Mouse (Mus musculus) neural tube, embryonic 14.5 days (tissue): ENCODE measurements around the gene Cpa4. TPM values are rescaled to one million over a fixed set of nuclear protein-coding genes. Genes with fewer than 3 reads are reported as not detected.

ENCODE experiments used
- ATAC-seq: fragments of 200-750 bp; cut with Nextera tagmentation; 2 replicates; pipeline ENCODE4 v1.8.0; 2017; ENCODE audit warnings: low read depth, mild to moderate bottlenecking, moderate TSS enrichment, moderate library complexity
- H3K27ac ChIP-seq: fragments of 300-500 bp; sonication (generic); 2 replicates; pipeline ENCODE4 v1.5.1; 2014; ENCODE audit warnings: low read depth, mild to moderate bottlenecking, control low read depth, low read length, moderate library complexity, mixed read lengths
- H3K27me3 ChIP-seq: fragments of 300-500 bp; sonication (generic); 2 replicates; pipeline ENCODE4 v1.6.1; 2014; ENCODE audit warnings: low read length; ENCODE audit not compliant: control insufficient read depth, insufficient read depth
- H3K36me3 ChIP-seq: fragments of 300-500 bp; sonication (generic); 2 replicates; pipeline ENCODE4 v1.6.1; 2014; ENCODE audit warnings: low read length, mixed read lengths; ENCODE audit not compliant: control insufficient read depth, insufficient read depth
- H3K4me1 ChIP-seq: fragments of 300-500 bp; sonication (generic); 2 replicates; pipeline ENCODE4 v1.6.1; 2014; ENCODE audit warnings: low read length; ENCODE audit not compliant: control insufficient read depth, insufficient read depth
- H3K4me2 ChIP-seq: fragments of 300-500 bp; sonication (generic); 2 replicates; pipeline ENCODE4 v1.6.1; 2014; ENCODE audit warnings: mild to moderate bottlenecking, low read depth, low read length, control low read depth
- H3K4me3 ChIP-seq: fragments of 300-500 bp; sonication (generic); 2 replicates; pipeline ENCODE4 v1.5.1; 2014; ENCODE audit warnings: low read depth, low read length, control low read depth, mixed read lengths
- H3K9ac ChIP-seq: fragments of 300-500 bp; sonication (generic); replicated peaks from 2 replicates; pipeline ENCODE4 v1.6.1; 2014; ENCODE audit warnings: low read depth, mild to moderate bottlenecking, control low read depth, low read length, mixed read lengths
- H3K9me3 ChIP-seq: fragments of 300-500 bp; sonication (generic); 2 replicates; pipeline ENCODE4 v1.6.1; 2016; ENCODE audit warnings: low read length; ENCODE audit not compliant: control insufficient read depth
- WGBS: fragments of 180-500 bp; shearing (Covaris S2); extraction: QIAGEN DNeasy Blood & Tissue Kit; methylation state at CpG from one replicate; pipeline ENCODE4 v1.1.7; 2014; 5-methylcytosine and 5-hydroxymethylcytosine counted together
- polyA plus RNA-seq: library from polyadenylated mRNA; unstranded; fragments of >200 nt; fragmentation: Nextera tagmentation; extraction: Ambion mirVana; gene quantifications from 2 replicates; pipeline ENCODE4 v1.2.1, GENCODE M21; 2014

Cpa4 gene
- polyA plus RNA-seq, 1 experiment from 2014 or later: 0.90 TPM

DNA sequence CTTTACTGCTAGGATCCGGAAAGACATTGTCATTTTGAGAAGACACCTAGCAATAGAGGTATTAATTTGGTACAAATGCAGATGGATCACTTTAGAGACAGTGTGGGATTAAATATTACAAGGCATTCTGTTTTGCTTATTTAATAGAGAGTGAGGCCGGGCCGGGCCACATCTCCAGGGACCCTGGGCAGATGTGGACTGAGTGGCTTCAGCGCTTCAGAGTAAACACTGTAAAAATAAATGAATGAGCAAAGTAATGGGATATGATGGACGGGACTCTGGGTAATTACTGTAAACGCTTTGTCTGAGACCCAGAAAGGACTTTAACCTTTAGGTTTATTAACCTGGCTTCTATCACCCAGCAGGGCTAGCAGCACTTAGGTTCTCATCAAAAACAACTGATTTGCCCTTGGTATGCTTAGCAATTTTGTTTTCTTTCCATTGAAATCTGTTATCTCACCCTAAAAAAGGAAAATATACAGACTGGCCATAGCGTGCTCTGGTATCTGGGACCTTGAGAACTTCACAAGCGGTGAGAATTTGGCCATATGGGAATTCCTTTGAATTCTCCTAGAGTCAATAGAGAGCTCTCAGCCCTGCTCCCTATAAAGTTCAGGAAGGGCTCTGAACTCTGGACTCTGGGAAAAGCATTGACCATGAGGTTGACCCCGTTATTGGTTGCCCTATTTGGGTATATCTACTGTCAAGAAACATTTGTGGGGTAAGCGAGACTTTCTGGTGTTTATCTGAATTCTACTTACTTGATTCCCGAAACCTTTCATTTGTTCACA, 27.0 kb upstream of the Cpa4 start, which contains the start of gene Cpa2:
Gene Cpa2, plus strand, starts transcription at position 574 of the 791 bp plus-strand sequence.
- Histone ChIP-seq H3K4me2 (no peak within 1 kb of the TSS), H3K9me3 (no peaks in the 10 kb centered on the region), H3K27ac (no peak within 1 kb of the TSS), H3K9ac (no peak within 1 kb of the TSS), H3K4me3 (no peak within 1 kb of the TSS), H3K4me1 (peaks cover 5% of the 10 kb centered on the region; the same call in 1 of the 2 replicates), H3K36me3 (no peaks in the 10 kb centered on the region), H3K27me3 (no peaks in the 10 kb centered on the region)
- ATAC-seq: no peak
- 74% methylated on average over 11 of the region's 11 CpGs for WGBS

DNA sequence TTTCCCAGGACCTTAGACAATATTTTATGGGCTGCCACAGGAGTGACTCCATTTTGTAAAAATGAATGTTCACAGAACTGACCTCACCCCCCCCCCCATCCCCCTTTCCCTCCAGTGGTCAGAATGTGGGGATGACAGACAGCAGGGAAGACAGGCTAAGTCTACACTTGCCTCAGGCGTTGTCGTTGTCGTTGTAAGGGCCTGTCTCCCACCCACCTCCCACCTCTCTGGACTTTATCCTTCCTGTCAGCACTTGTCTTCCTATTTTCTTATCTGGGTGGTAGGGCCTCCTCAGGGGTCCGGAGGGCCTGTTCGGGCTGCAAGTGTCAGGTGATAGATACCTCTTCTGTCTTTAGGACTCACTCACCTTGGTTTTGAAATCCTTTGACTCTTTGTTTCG, 25.9 kb upstream of the Cpa4 start:
- Histone ChIP-seq H3K9ac (no peak overlapping the region), H3K4me2 (no peak overlapping the region), H3K9me3 (no peaks in the 10 kb centered on the region), H3K27me3 (no peaks in the 10 kb centered on the region), H3K36me3 (no peaks in the 10 kb centered on the region), H3K27ac (no peak overlapping the region), H3K4me1 (peaks cover 10% of the 10 kb centered on the region), H3K4me3 (no peak overlapping the region)
- no peak for ATAC-seq
- WGBS: 89% methylated on average over 6 of the region's 6 CpGs

DNA sequence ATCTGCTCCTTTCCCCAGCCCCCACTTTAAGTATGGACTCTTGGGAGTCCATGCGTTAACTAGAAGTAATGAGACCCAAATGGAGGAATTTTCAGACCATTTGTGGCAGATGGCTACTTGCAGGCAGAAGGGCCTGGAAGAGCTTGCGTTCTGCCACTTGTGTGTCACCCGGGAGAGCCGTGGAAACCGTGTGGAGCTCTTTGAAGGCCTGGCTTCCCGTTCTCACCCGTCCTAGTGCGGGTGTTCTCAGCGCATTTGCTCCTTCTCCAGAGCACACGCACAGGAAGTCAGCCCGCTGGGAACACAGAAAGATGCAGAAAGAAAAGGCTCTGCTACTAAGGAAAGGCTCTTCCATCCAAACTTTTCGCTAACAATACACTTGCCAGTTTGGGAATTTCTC, 25.1 kb upstream of the Cpa4 start:
- H3K27ac ChIP-seq: no peak overlapping the region
- 50% methylated on average over 12 of the region's 12 CpGs for WGBS
- peaks cover 14% of the 10 kb centered on the region for H3K4me1 ChIP-seq
- no peak for ATAC-seq
- H3K4me2 ChIP-seq: no peak overlapping the region
- no peak overlapping the region for H3K4me3 ChIP-seq
- H3K9me3 ChIP-seq: no peaks in the 10 kb centered on the region
- H3K36me3 ChIP-seq: no peaks in the 10 kb centered on the region
- no peaks in the 10 kb centered on the region for H3K27me3 ChIP-seq
- no peak overlapping the region for H3K9ac ChIP-seq

GRCm38 (mm10) chr6:30543851-30544250, 24.3 kb upstream of the Cpa4 start:
- H3K9ac ChIP-seq: no peak overlapping the region

GRCm38 (mm10) chr6:30545689-30546088, 22.5 kb upstream of the Cpa4 start:
- ATAC-seq: no peak
- H3K4me3 ChIP-seq: no peak overlapping the region
- no peaks in the 10 kb centered on the region for H3K27me3 ChIP-seq
- H3K9ac ChIP-seq: no peak overlapping the region
- H3K27ac ChIP-seq: peak overlapping the region; percentile 84
- H3K4me1 ChIP-seq: peaks cover 19% of the 10 kb centered on the region
- no peaks in the 10 kb centered on the region for H3K36me3 ChIP-seq
- H3K9me3 ChIP-seq: no peaks in the 10 kb centered on the region
- H3K4me2 ChIP-seq: no peak overlapping the region
- WGBS: 75% methylated on average over 7 of the region's 7 CpGs

More at GRCm38 (mm10) chr6:30543851-30544250, 24.3 kb upstream of the Cpa4 start:
- no peaks in the 10 kb centered on the region for H3K9me3 ChIP-seq
- no peak overlapping the region for H3K4me3 ChIP-seq
- WGBS: 16% methylated on average over 8 of the region's 8 CpGs
- H3K4me2 ChIP-seq: no peak overlapping the region
- no peaks in the 10 kb centered on the region for H3K27me3 ChIP-seq
- H3K4me1 ChIP-seq: peaks cover 14% of the 10 kb centered on the region
- no peak overlapping the region for H3K27ac ChIP-seq
- no peak for ATAC-seq
- H3K36me3 ChIP-seq: no peaks in the 10 kb centered on the region

- Histone ChIP-seq H3K4me3 (peak overlapping the region; percentile 2; the same call in 1 of the 2 replicates), H3K4me1 (peaks cover 19% of the 10 kb centered on the region), H3K27me3 (no peaks in the 10 kb centered on the region), H3K9ac (peak overlapping the region; percentile 41), H3K27ac (peak overlapping the region; percentile 84), H3K9me3 (0 out of 2 replicates have a peak, but pooled peaks cover 3% of the 10 kb centered on the region), H3K4me2 (peak overlapping the region; percentile 42), H3K36me3 (no peaks in the 10 kb centered on the region)
- 8% methylated on average over 17 of the region's 17 CpGs for WGBS
- ATAC-seq: peak; percentile 70
Observed at GRCm38 (mm10) chr6:30546571-30547273, 21.4 kb upstream of the Cpa4 start.

DNA sequence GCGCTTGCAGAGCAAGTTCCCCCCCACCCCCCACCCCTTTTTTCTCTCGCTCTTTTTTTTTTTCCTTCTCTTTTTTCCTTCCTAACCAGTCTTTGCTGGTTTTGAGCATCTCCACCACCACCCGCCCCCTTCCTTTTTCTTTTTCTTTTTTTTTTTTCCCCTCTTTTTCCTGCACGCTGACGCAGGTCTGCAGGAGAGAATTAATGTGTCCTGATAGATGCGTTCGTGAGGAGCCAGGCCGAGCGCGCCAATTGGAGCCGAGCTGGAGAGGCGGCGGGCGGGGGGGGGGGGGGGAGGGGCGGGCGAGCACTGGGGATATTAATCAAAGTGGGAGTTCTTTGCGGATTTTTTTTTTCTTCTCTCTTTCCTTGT, 20.9 kb upstream of the Cpa4 start:
- Histone ChIP-seq H3K4me3 (peak overlapping the region; percentile 2; the same call in 1 of the 2 replicates), H3K36me3 (no peaks in the 10 kb centered on the region), H3K9me3 (0 out of 2 replicates have a peak, but pooled peaks cover 3% of the 10 kb centered on the region), H3K27me3 (no peaks in the 10 kb centered on the region), H3K27ac (peak overlapping the region; percentile 84), H3K4me2 (peak overlapping the region; percentile 42), H3K9ac (peak overlapping the region; percentile 41), H3K4me1 (peaks cover 22% of the 10 kb centered on the region)
- WGBS: 0% methylated on average over 16 of the region's 17 CpGs
- peak; percentile 66 for ATAC-seq

DNA sequence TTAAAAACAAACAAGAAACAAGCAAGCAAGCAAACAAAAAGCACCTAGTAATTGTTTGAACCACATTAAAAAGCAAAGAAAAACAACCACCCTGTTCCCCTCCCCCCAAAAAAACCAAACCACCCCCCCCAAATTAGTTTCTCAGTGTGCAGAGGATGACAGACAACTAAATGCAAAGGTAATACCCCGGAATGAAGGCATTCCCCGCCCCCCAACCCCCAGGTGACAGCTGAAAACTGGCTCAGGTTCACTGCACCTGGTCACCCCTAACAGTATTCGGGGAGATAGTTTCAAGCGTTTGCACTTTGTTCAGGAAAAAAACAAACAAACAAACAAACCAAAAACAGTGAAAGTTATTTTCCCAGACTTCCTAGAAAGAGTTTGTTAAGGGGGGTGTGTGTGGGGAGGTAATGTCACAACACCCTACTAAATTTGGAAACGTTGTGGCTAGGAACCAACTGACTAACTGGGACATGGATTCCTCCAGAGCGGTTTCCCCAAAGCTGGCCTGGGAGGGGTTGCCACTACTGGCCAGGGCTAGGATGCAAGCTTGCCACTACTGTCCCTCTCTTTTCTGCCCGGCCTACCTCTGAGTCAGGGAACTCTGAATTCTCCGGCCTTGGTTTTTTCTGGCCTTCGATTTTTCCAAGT, 20.4 kb upstream of the Cpa4 start:
- H3K4me1 ChIP-seq: peaks cover 27% of the 10 kb centered on the region
- H3K4me3 ChIP-seq: no peak overlapping the region
- H3K9ac ChIP-seq: no peak overlapping the region
- peak overlapping the region; percentile 22; the same call in 1 of the 2 replicates for H3K27ac ChIP-seq
- H3K36me3 ChIP-seq: no peaks in the 10 kb centered on the region
- H3K4me2 ChIP-seq: peak overlapping the region; percentile 42; the same call in 1 of the 2 replicates
- 35% methylated on average over 9 of the region's 9 CpGs for WGBS
- H3K27me3 ChIP-seq: no peaks in the 10 kb centered on the region
- ATAC-seq: no peak
- H3K9me3 ChIP-seq: 0 out of 2 replicates have a peak, but pooled peaks cover 3% of the 10 kb centered on the region
